Mouse (Mus musculus): ENCODE data around the gene Qser1. TPM values are rescaled to one million over a fixed set of nuclear protein-coding genes. Genes with fewer than 3 reads are reported as not detected.

Qser1 gene
- polyA plus RNA-seq, 2 experiments, result 2.4 to 2.7 TPM

DNA sequence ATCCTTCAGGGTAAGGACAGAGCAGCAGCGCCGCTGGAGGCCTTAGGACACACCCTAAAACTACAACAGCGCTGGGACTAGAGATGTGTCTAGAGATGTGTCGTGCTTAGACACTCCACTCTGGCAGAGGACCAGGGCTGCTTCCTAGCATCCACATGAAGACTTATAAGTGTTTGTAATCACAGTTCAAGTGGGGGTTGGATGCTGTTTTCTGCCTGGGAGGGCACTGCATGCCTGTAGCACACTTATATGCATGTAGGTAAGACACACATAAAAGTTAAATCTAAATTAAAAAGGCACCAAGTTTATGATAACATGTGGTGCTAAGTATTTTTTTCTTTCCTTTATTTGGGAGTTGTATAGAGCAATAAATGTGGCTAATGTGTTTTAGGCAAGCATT, 52.5 kb downstream of the Qser1 start:
- TF ChIP-seq CTCF (IDR thresholded peaks at IDR 0.05; ENCODE audit: low read depth) (no peak), EP300 (IDR thresholded peaks at IDR 0.05; ENCODE audit: low read depth) (no peak)
- no peaks in the 10 kb centered on the region for H3K27me3 ChIP-seq (ENCODE audit: control insufficient read depth, insufficient read depth, low read length)
- H3K4me1 ChIP-seq (replicated peaks; ENCODE audit: control insufficient read depth in 2 of 2, insufficient read depth in 2 of 2, low read length in 1 of 2), result no peaks in the 10 kb centered on the region
- H3K4me3 ChIP-seq (ENCODE audit: insufficient read depth in 1 of 2, low read depth in 2 of 2, low read length in 2 of 2), result no peak overlapping the region
- ATAC-seq (ENCODE audit: insufficient read depth) (no peak), DNase-seq (ENCODE audit: low read depth in 3 of 3, low spot score in 3 of 3) (no peak)
- H3K4me2 ChIP-seq (ENCODE audit: low read depth), result no peak overlapping the region
- H3K27ac ChIP-seq, result no peak overlapping the region
- H3K36me3 ChIP-seq (replicated peaks; ENCODE audit: control insufficient read depth, insufficient read depth, low read depth), result no peaks in the 10 kb centered on the region
- 89% methylated on average over 4 of the region's 4 CpGs for WGBS (ENCODE audit: insufficient replicate concordance)
- H3K9ac ChIP-seq (replicated peaks), result no peak overlapping the region
- no peaks in the 10 kb centered on the region for H3K9me3 ChIP-seq (ENCODE audit: control insufficient read depth, low read length)

GRCm38 (mm10) chr2:104763134-104763703, 53.3 kb downstream of the Qser1 start:
- TF ChIP-seq CTCF (IDR thresholded peaks at IDR 0.05; ENCODE audit: low read depth) (peak; percentile 7; the same call in 1 of the 2 replicates), EP300 (IDR thresholded peaks at IDR 0.05; ENCODE audit: low read depth) (no peak)
- no peaks in the 10 kb centered on the region for H3K9me3 ChIP-seq (ENCODE audit: control insufficient read depth, low read length)
- H3K4me2 ChIP-seq (ENCODE audit: low read depth), result no peak overlapping the region
- H3K9ac ChIP-seq (replicated peaks), result no peak overlapping the region
- H3K4me3 ChIP-seq (ENCODE audit: insufficient read depth in 1 of 2, low read depth in 2 of 2, low read length in 2 of 2), result no peak overlapping the region
- WGBS (ENCODE audit: insufficient replicate concordance), result 33% methylated on average over 8 of the region's 8 CpGs
- H3K36me3 ChIP-seq (replicated peaks; ENCODE audit: control insufficient read depth, insufficient read depth, low read depth), result no peaks in the 10 kb centered on the region
- H3K27ac ChIP-seq, result no peak overlapping the region
- no peaks in the 10 kb centered on the region for H3K27me3 ChIP-seq (ENCODE audit: control insufficient read depth, insufficient read depth, low read length)
- no peak for ATAC-seq (ENCODE audit: insufficient read depth)
- no peaks in the 10 kb centered on the region for H3K4me1 ChIP-seq (replicated peaks; ENCODE audit: control insufficient read depth in 2 of 2, insufficient read depth in 2 of 2, low read length in 1 of 2)
- no peak for DNase-seq (ENCODE audit: low read depth in 3 of 3, low spot score in 3 of 3)

- DNase-seq (ENCODE audit: low read depth in 3 of 3, low spot score in 3 of 3), result no peak
Observed at GRCm38 (mm10) chr2:104750611-104751010, 65.9 kb downstream of the Qser1 start.

GRCm38 (mm10) chr2:104748652-104749183, 67.8 kb downstream of the Qser1 start:
- Histone ChIP-seq H3K4me1 (replicated peaks; ENCODE audit: control insufficient read depth in 2 of 2, insufficient read depth in 2 of 2, low read length in 1 of 2) (0 out of 4 replicates have a peak, but pooled peaks cover 0 to 2% of the 10 kb centered on the region in 2 experiments), H3K4me3 (ENCODE audit: insufficient read depth in 1 of 2, low read depth in 2 of 2, low read length in 2 of 2) (no peak overlapping the region), H3K27me3 (ENCODE audit: control insufficient read depth, insufficient read depth, low read length) (no peaks in the 10 kb centered on the region), H3K9me3 (ENCODE audit: control insufficient read depth, low read length) (no peaks in the 10 kb centered on the region), H3K4me2 (ENCODE audit: low read depth) (no peak overlapping the region), H3K27ac (no peak overlapping the region), H3K36me3 (replicated peaks; ENCODE audit: control insufficient read depth, insufficient read depth, low read depth) (no peaks in the 10 kb centered on the region), H3K9ac (replicated peaks) (no peak overlapping the region)
- no peak for TF ChIP-seq CTCF (IDR thresholded peaks at IDR 0.05; ENCODE audit: low read depth)
- TF ChIP-seq EP300 (IDR thresholded peaks at IDR 0.05; ENCODE audit: low read depth), result no peak
- no peak for ATAC-seq (ENCODE audit: insufficient read depth)
- no peak for DNase-seq (ENCODE audit: low read depth in 3 of 3, low spot score in 3 of 3)
- WGBS (ENCODE audit: insufficient replicate concordance), result 47% methylated on average over 5 of the region's 5 CpGs

More at GRCm38 (mm10) chr2:104750611-104751010, 65.9 kb downstream of the Qser1 start:
- no peak overlapping the region for H3K4me3 ChIP-seq (ENCODE audit: insufficient read depth in 1 of 2, low read depth in 2 of 2, low read length in 2 of 2)
- peak; percentile 47 for TF ChIP-seq CTCF (IDR thresholded peaks at IDR 0.05; ENCODE audit: low read depth)
- TF ChIP-seq EP300 (IDR thresholded peaks at IDR 0.05; ENCODE audit: low read depth), result no peak
- no peak overlapping the region for H3K27ac ChIP-seq
- H3K27me3 ChIP-seq (ENCODE audit: control insufficient read depth, insufficient read depth, low read length), result no peaks in the 10 kb centered on the region
- no peak overlapping the region for H3K9ac ChIP-seq (replicated peaks)
- H3K4me2 ChIP-seq (ENCODE audit: low read depth), result no peak overlapping the region
- WGBS (ENCODE audit: insufficient replicate concordance), result 45% methylated on average over 3 of the region's 3 CpGs
- no peaks in the 10 kb centered on the region for H3K36me3 ChIP-seq (replicated peaks; ENCODE audit: control insufficient read depth, insufficient read depth, low read depth)
- ATAC-seq (ENCODE audit: insufficient read depth), result no peak
- H3K4me1 ChIP-seq (replicated peaks; ENCODE audit: control insufficient read depth in 2 of 2, insufficient read depth in 2 of 2, low read length in 1 of 2), result 0 out of 4 replicates have a peak, but pooled peaks cover 0 to 2% of the 10 kb centered on the region in 2 experiments
- no peaks in the 10 kb centered on the region for H3K9me3 ChIP-seq (ENCODE audit: control insufficient read depth, low read length)

GRCm38 (mm10) chr2:104746251-104746650, 70.3 kb downstream of the Qser1 start:
- WGBS (ENCODE audit: insufficient replicate concordance), result 38% methylated on average over 8 of the region's 8 CpGs
- Histone ChIP-seq H3K9me3 (ENCODE audit: control insufficient read depth, low read length) (no peaks in the 10 kb centered on the region), H3K4me2 (ENCODE audit: low read depth) (no peak overlapping the region), H3K4me3 (ENCODE audit: insufficient read depth in 1 of 2, low read depth in 2 of 2, low read length in 2 of 2) (no peak overlapping the region), H3K9ac (replicated peaks) (no peak overlapping the region), H3K36me3 (replicated peaks; ENCODE audit: control insufficient read depth, insufficient read depth, low read depth) (no peaks in the 10 kb centered on the region), H3K4me1 (replicated peaks; ENCODE audit: control insufficient read depth in 2 of 2, insufficient read depth in 2 of 2, low read length in 1 of 2) (0 out of 4 replicates have a peak, but pooled peaks cover 0 to 2% of the 10 kb centered on the region in 2 experiments), H3K27me3 (ENCODE audit: control insufficient read depth, insufficient read depth, low read length) (peaks cover 23% of the 10 kb centered on the region), H3K27ac (no peak overlapping the region)
- no peak for DNase-seq (ENCODE audit: low read depth in 3 of 3, low spot score in 3 of 3)
- no peak for ATAC-seq (ENCODE audit: insufficient read depth)
- no peak for TF ChIP-seq CTCF (IDR thresholded peaks at IDR 0.05; ENCODE audit: low read depth)
- no peak for TF ChIP-seq EP300 (IDR thresholded peaks at IDR 0.05; ENCODE audit: low read depth)

Measured in liver, embryonic 14.5 days (tissue).